Mouse (Mus musculus): ENCODE data around the gene Sf3b4. TPM values are rescaled to one million over a fixed set of nuclear protein-coding genes. Genes with fewer than 3 reads are reported as not detected.

Sf3b4 gene
- total RNA-seq, 1 experiment = 91.1 TPM

- H3K27ac ChIP-seq (ENCODE audit: insufficient read depth, low read depth, low read length, poor library complexity, severe bottlenecking) = no peak overlapping the region; the same call in 1 of the 2 replicates
- peaks cover 35% of the 10 kb centered on the region for H3K36me3 ChIP-seq (ENCODE audit: control insufficient read depth, insufficient read depth, low read length, poor library complexity, severe bottlenecking)
- TF ChIP-seq ZNF384 (IDR thresholded peaks at IDR 0.05; ENCODE audit: low read depth, low read length) = 0 out of 2 replicates have a peak, but pooled peaks have one; percentile 40
- no peak for TF ChIP-seq MAFK (IDR thresholded peaks at IDR 0.05; ENCODE audit: insufficient read depth, low read depth, low read length)
- no peak for TF ChIP-seq ZC3H11A (IDR thresholded peaks at IDR 0.05; ENCODE audit: borderline replicate concordance, low read depth, low read length)
- TF ChIP-seq HCFC1 (IDR thresholded peaks at IDR 0.05; ENCODE audit: borderline replicate concordance, insufficient read depth, low read length) = no peak
- no peak overlapping the region for H3K9ac ChIP-seq (ENCODE audit: insufficient read depth, low read depth, low read length, poor library complexity, severe bottlenecking)
- H3K4me1 ChIP-seq (ENCODE audit: control insufficient read depth in 2 of 2, insufficient read depth in 2 of 2, low read length in 2 of 2, poor library complexity in 1 of 2) = peaks cover 5 to 13% of the 10 kb centered on the region in 2 experiments; a peak in 3 of 4 replicates
- H3K9me3 ChIP-seq (ENCODE audit: control insufficient read depth, insufficient read depth, low read depth, low read length) = no peaks in the 10 kb centered on the region
- H3K4me3 ChIP-seq (ENCODE audit: insufficient read depth in 1 of 2, low read depth in 1 of 2, low read length in 2 of 2, poor library complexity in 1 of 2, severe bottlenecking in 1 of 2) = no peak overlapping the region
- in situ Hi-C loops (cut with MboI; ENCODE audit: low sequenced_read_pairs in 2 of 2, unreplicated experiment in 2 of 2) = no loop called here
- DNase-seq (ENCODE audit: low read depth, low spot score) = no peak
Observed at GRCm38 (mm10) chr3:96175251-96175650, 3.1 kb downstream of the Sf3b4 start.

DNA sequence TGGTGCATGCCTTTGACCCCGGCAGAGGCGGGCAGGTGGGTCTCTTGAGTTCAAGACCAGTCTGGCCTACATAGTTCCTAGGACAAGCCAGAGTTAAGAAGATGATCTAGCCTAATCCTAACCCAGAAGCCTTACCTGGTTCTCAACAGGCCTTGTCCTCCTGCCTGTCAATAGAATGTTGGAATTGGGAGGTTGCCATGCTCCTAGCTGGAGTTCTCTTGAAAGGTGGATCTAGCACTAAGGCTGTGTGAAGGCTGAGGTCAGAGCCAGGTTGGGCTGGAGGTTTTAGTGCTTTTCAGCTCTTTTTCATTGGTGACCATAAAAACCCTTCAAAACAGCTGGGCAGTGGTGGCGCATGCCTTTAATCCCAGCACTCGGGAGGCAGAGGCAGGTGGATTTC is 6.3 kb downstream of the Sf3b4 start:
- peaks cover 6 to 18% of the 10 kb centered on the region in 2 experiments for H3K4me1 ChIP-seq (ENCODE audit: control insufficient read depth in 2 of 2, insufficient read depth in 2 of 2, low read length in 2 of 2, poor library complexity in 1 of 2)
- no peak for DNase-seq (ENCODE audit: low read depth, low spot score)
- no peak overlapping the region for H3K9ac ChIP-seq (ENCODE audit: insufficient read depth, low read depth, low read length, poor library complexity, severe bottlenecking)
- TF ChIP-seq ZNF384 (IDR thresholded peaks at IDR 0.05; ENCODE audit: low read depth, low read length) = no peak
- TF ChIP-seq ZC3H11A (IDR thresholded peaks at IDR 0.05; ENCODE audit: borderline replicate concordance, low read depth, low read length) = no peak
- TF ChIP-seq MAFK (IDR thresholded peaks at IDR 0.05; ENCODE audit: insufficient read depth, low read depth, low read length) = no peak
- TF ChIP-seq HCFC1 (IDR thresholded peaks at IDR 0.05; ENCODE audit: borderline replicate concordance, insufficient read depth, low read length) = no peak
- no peak for TF ChIP-seq CHD2 (IDR thresholded peaks at IDR 0.05; ENCODE audit: low read depth, low read length)
- peaks cover 34% of the 10 kb centered on the region for H3K36me3 ChIP-seq (ENCODE audit: control insufficient read depth, insufficient read depth, low read length, poor library complexity, severe bottlenecking)
- H3K4me3 ChIP-seq (ENCODE audit: insufficient read depth in 1 of 2, low read depth in 1 of 2, low read length in 2 of 2, poor library complexity in 1 of 2, severe bottlenecking in 1 of 2) = no peak overlapping the region
- H3K27ac ChIP-seq (ENCODE audit: insufficient read depth, low read depth, low read length, poor library complexity, severe bottlenecking) = no peak overlapping the region
- no peaks in the 10 kb centered on the region for H3K9me3 ChIP-seq (ENCODE audit: control insufficient read depth, insufficient read depth, low read depth, low read length)
- in situ Hi-C loops (cut with MboI; ENCODE audit: low sequenced_read_pairs in 2 of 2, unreplicated experiment in 2 of 2) = no loop called here

DNA sequence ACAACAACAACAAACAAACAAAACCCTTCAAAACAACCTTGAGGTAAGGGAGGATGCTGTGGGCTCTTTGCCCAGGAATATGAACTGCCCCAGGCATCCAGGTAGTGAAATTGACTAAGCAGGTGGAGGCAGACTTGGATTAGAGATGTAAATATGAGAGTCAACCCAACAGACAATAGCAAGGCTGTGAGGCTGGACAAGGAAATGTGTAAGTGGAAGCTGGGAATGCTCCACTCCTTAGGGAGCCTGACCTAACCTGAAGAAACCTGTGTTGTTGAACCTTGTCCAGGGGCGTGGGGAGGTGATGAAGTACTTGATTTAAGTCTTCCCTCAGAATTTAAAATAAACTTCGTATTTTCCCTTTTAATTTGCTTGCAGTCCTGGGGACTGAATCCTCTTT is 6.8 kb downstream of the Sf3b4 start:
- peaks cover 6 to 21% of the 10 kb centered on the region in 2 experiments for H3K4me1 ChIP-seq (ENCODE audit: control insufficient read depth in 2 of 2, insufficient read depth in 2 of 2, low read length in 2 of 2, poor library complexity in 1 of 2)
- H3K4me3 ChIP-seq (ENCODE audit: insufficient read depth in 1 of 2, low read depth in 1 of 2, low read length in 2 of 2, poor library complexity in 1 of 2, severe bottlenecking in 1 of 2) = no peak overlapping the region
- H3K9ac ChIP-seq (ENCODE audit: insufficient read depth, low read depth, low read length, poor library complexity, severe bottlenecking) = no peak overlapping the region
- H3K27ac ChIP-seq (ENCODE audit: insufficient read depth, low read depth, low read length, poor library complexity, severe bottlenecking) = no peak overlapping the region
- DNase-seq (ENCODE audit: low read depth, low spot score) = no peak
- TF ChIP-seq ZNF384 (IDR thresholded peaks at IDR 0.05; ENCODE audit: low read depth, low read length) (no peak), ZC3H11A (IDR thresholded peaks at IDR 0.05; ENCODE audit: borderline replicate concordance, low read depth, low read length) (no peak), CHD2 (IDR thresholded peaks at IDR 0.05; ENCODE audit: low read depth, low read length) (no peak), MAFK (IDR thresholded peaks at IDR 0.05; ENCODE audit: insufficient read depth, low read depth, low read length) (no peak), HCFC1 (IDR thresholded peaks at IDR 0.05; ENCODE audit: borderline replicate concordance, insufficient read depth, low read length) (no peak)
- no peaks in the 10 kb centered on the region for H3K9me3 ChIP-seq (ENCODE audit: control insufficient read depth, insufficient read depth, low read depth, low read length)
- H3K36me3 ChIP-seq (ENCODE audit: control insufficient read depth, insufficient read depth, low read length, poor library complexity, severe bottlenecking) = peaks cover 30% of the 10 kb centered on the region
- in situ Hi-C loops (cut with MboI; ENCODE audit: low sequenced_read_pairs in 2 of 2, unreplicated experiment in 2 of 2) = no loop called here

DNA sequence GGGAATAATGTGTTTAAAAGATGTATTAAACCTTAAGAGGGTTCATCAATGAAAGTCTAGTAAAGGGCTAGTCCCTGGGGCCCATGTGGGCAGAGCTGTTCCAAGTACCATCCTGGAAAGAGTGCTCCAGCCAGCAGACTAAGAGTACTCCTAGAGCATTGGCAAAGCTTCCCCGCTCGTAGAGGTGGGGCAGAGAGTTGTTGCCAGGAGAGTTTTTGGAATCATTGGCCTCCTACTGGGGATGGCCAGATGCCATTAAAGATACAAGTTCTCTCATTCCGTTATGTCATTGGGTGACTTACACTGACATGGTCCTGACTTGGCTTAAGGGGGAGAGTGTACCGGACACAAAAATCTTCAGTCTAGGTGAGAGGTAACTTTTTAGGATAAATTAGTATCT is 7.4 kb downstream of the Sf3b4 start:
- no peak overlapping the region for H3K4me3 ChIP-seq (ENCODE audit: insufficient read depth in 1 of 2, low read depth in 1 of 2, low read length in 2 of 2, poor library complexity in 1 of 2, severe bottlenecking in 1 of 2)
- no peak overlapping the region for H3K27ac ChIP-seq (ENCODE audit: insufficient read depth, low read depth, low read length, poor library complexity, severe bottlenecking)
- TF ChIP-seq ZC3H11A (IDR thresholded peaks at IDR 0.05; ENCODE audit: borderline replicate concordance, low read depth, low read length) = no peak
- no peak for TF ChIP-seq ZNF384 (IDR thresholded peaks at IDR 0.05; ENCODE audit: low read depth, low read length)
- TF ChIP-seq CHD2 (IDR thresholded peaks at IDR 0.05; ENCODE audit: low read depth, low read length) = no peak
- no peak for TF ChIP-seq HCFC1 (IDR thresholded peaks at IDR 0.05; ENCODE audit: borderline replicate concordance, insufficient read depth, low read length)
- no peak for TF ChIP-seq MAFK (IDR thresholded peaks at IDR 0.05; ENCODE audit: insufficient read depth, low read depth, low read length)
- in situ Hi-C loops (cut with MboI; ENCODE audit: low sequenced_read_pairs in 2 of 2, unreplicated experiment in 2 of 2) = no loop called here
- H3K4me1 ChIP-seq (ENCODE audit: control insufficient read depth in 2 of 2, insufficient read depth in 2 of 2, low read length in 2 of 2, poor library complexity in 1 of 2) = peaks cover 5 to 20% of the 10 kb centered on the region in 2 experiments
- H3K36me3 ChIP-seq (ENCODE audit: control insufficient read depth, insufficient read depth, low read length, poor library complexity, severe bottlenecking) = peaks cover 24% of the 10 kb centered on the region
- DNase-seq (ENCODE audit: low read depth, low spot score) = no peak
- no peaks in the 10 kb centered on the region for H3K9me3 ChIP-seq (ENCODE audit: control insufficient read depth, insufficient read depth, low read depth, low read length)
- H3K9ac ChIP-seq (ENCODE audit: insufficient read depth, low read depth, low read length, poor library complexity, severe bottlenecking) = no peak overlapping the region
